Mouse (Mus musculus): ENCODE measurements at regions not wholly inside any gene's neighbourhood (a gene's known extent, or its start where the extent isn't known, plus 50 kb on each side); places are given as distances from the start of the nearest gene placed in this dataset.

- Histone ChIP-seq H3K4me1 (replicated peaks; ENCODE audit: control insufficient read depth in 2 of 2, insufficient read depth in 2 of 2, low read length in 1 of 2) (peaks cover 0 to 6% of the 10 kb centered on the region in 2 experiments; a peak in 2 of 4 replicates), H3K4me3 (ENCODE audit: insufficient read depth in 1 of 2, low read depth in 2 of 2, low read length in 2 of 2) (no peak overlapping the region), H3K9ac (replicated peaks) (no peak overlapping the region), H3K9me3 (ENCODE audit: control insufficient read depth, low read length) (no peaks in the 10 kb centered on the region), H3K27me3 (ENCODE audit: control insufficient read depth, insufficient read depth, low read length) (no peaks in the 10 kb centered on the region), H3K4me2 (ENCODE audit: low read depth) (no peak overlapping the region), H3K36me3 (replicated peaks; ENCODE audit: control insufficient read depth, insufficient read depth, low read depth) (no peaks in the 10 kb centered on the region), H3K27ac (no peak overlapping the region)
- 9% methylated on average over 2 of the region's 2 CpGs for WGBS (ENCODE audit: insufficient replicate concordance)
- ATAC-seq (ENCODE audit: insufficient read depth) (no peak), DNase-seq (ENCODE audit: low read depth in 3 of 3, low spot score in 3 of 3) (no peak)
- no peak for TF ChIP-seq CTCF (IDR thresholded peaks at IDR 0.05; ENCODE audit: low read depth)
- no peak for TF ChIP-seq EP300 (IDR thresholded peaks at IDR 0.05; ENCODE audit: low read depth)
These were observed 130.4 kb upstream of the Cadm1 start for GRCm38 (mm10) chr9:47399598-47399997.

GRCm38 (mm10) chr9:47400117-47400823 is 129.7 kb upstream of the Cadm1 start:
- TF ChIP-seq CTCF (IDR thresholded peaks at IDR 0.05; ENCODE audit: low read depth): no peak
- no peak for TF ChIP-seq EP300 (IDR thresholded peaks at IDR 0.05; ENCODE audit: low read depth)
- Histone ChIP-seq H3K27ac (no peak overlapping the region), H3K4me2 (ENCODE audit: low read depth) (no peak overlapping the region), H3K27me3 (ENCODE audit: control insufficient read depth, insufficient read depth, low read length) (no peaks in the 10 kb centered on the region), H3K4me3 (ENCODE audit: insufficient read depth in 1 of 2, low read depth in 2 of 2, low read length in 2 of 2) (no peak overlapping the region), H3K9me3 (ENCODE audit: control insufficient read depth, low read length) (no peaks in the 10 kb centered on the region), H3K36me3 (replicated peaks; ENCODE audit: control insufficient read depth, insufficient read depth, low read depth) (no peaks in the 10 kb centered on the region), H3K9ac (replicated peaks) (no peak overlapping the region), H3K4me1 (replicated peaks; ENCODE audit: control insufficient read depth in 2 of 2, insufficient read depth in 2 of 2, low read length in 1 of 2) (peaks cover 0 to 6% of the 10 kb centered on the region in 2 experiments; a peak in 2 of 4 replicates)
- DNase-seq (ENCODE audit: low read depth in 3 of 3, low spot score in 3 of 3) (peak; percentile 9 to 22 (median 17)), ATAC-seq (ENCODE audit: insufficient read depth) (peak; percentile 43; the same call in 1 of the 2 replicates)
- WGBS (ENCODE audit: insufficient replicate concordance): 15% methylated on average over 7 of the region's 7 CpGs

- 68% methylated on average over 11 of the region's 11 CpGs for WGBS (ENCODE audit: insufficient replicate concordance)
These were observed 128.5 kb upstream of the Cadm1 start for GRCm38 (mm10) chr9:47401511-47401910.

GRCm38 (mm10) chr9:47403317-47403716 is 126.7 kb upstream of the Cadm1 start:
- WGBS (ENCODE audit: insufficient replicate concordance): 75% methylated on average over 11 of the region's 11 CpGs

More at GRCm38 (mm10) chr9:47401511-47401910, 128.5 kb upstream of the Cadm1 start:
- Histone ChIP-seq H3K9me3 (ENCODE audit: control insufficient read depth, low read length) (no peaks in the 10 kb centered on the region), H3K27me3 (ENCODE audit: control insufficient read depth, insufficient read depth, low read length) (no peaks in the 10 kb centered on the region), H3K4me2 (ENCODE audit: low read depth) (no peak overlapping the region), H3K4me3 (ENCODE audit: insufficient read depth in 1 of 2, low read depth in 2 of 2, low read length in 2 of 2) (no peak overlapping the region), H3K9ac (replicated peaks) (no peak overlapping the region), H3K27ac (no peak overlapping the region), H3K4me1 (replicated peaks; ENCODE audit: control insufficient read depth in 2 of 2, insufficient read depth in 2 of 2, low read length in 1 of 2) (peaks cover 0 to 6% of the 10 kb centered on the region in 2 experiments; a peak in 2 of 4 replicates), H3K36me3 (replicated peaks; ENCODE audit: control insufficient read depth, insufficient read depth, low read depth) (no peaks in the 10 kb centered on the region)
- DNase-seq (ENCODE audit: low read depth in 3 of 3, low spot score in 3 of 3) (no peak), ATAC-seq (ENCODE audit: insufficient read depth) (no peak)
- TF ChIP-seq EP300 (IDR thresholded peaks at IDR 0.05; ENCODE audit: low read depth) (no peak), CTCF (IDR thresholded peaks at IDR 0.05; ENCODE audit: low read depth) (no peak)

GRCm38 (mm10) chr9:47404821-47405220 is 125.2 kb upstream of the Cadm1 start:
- no peak overlapping the region for H3K27ac ChIP-seq
- 33% methylated on average over 3 of the region's 3 CpGs for WGBS (ENCODE audit: insufficient replicate concordance)
- DNase-seq (ENCODE audit: low read depth in 3 of 3, low spot score in 3 of 3) (no peak), ATAC-seq (ENCODE audit: insufficient read depth) (no peak)
- TF ChIP-seq CTCF (IDR thresholded peaks at IDR 0.05; ENCODE audit: low read depth) (no peak), EP300 (IDR thresholded peaks at IDR 0.05; ENCODE audit: low read depth) (no peak)
- H3K9ac ChIP-seq (replicated peaks): no peak overlapping the region
- peaks cover 0 to 2% of the 10 kb centered on the region in 2 experiments; a peak in 1 of 4 replicates for H3K4me1 ChIP-seq (replicated peaks; ENCODE audit: control insufficient read depth in 2 of 2, insufficient read depth in 2 of 2, low read length in 1 of 2)
- H3K4me2 ChIP-seq (ENCODE audit: low read depth): no peak overlapping the region
- no peaks in the 10 kb centered on the region for H3K36me3 ChIP-seq (replicated peaks; ENCODE audit: control insufficient read depth, insufficient read depth, low read depth)
- H3K27me3 ChIP-seq (ENCODE audit: control insufficient read depth, insufficient read depth, low read length): no peaks in the 10 kb centered on the region
- H3K9me3 ChIP-seq (ENCODE audit: control insufficient read depth, low read length): no peaks in the 10 kb centered on the region
- no peak overlapping the region for H3K4me3 ChIP-seq (ENCODE audit: insufficient read depth in 1 of 2, low read depth in 2 of 2, low read length in 2 of 2)

More at GRCm38 (mm10) chr9:47403317-47403716, 126.7 kb upstream of the Cadm1 start:
- H3K27ac ChIP-seq: no peak overlapping the region
- no peak overlapping the region for H3K4me2 ChIP-seq (ENCODE audit: low read depth)
- no peak overlapping the region for H3K9ac ChIP-seq (replicated peaks)
- no peaks in the 10 kb centered on the region for H3K36me3 ChIP-seq (replicated peaks; ENCODE audit: control insufficient read depth, insufficient read depth, low read depth)
- ATAC-seq (ENCODE audit: insufficient read depth) (no peak), DNase-seq (ENCODE audit: low read depth in 3 of 3, low spot score in 3 of 3) (no peak)
- no peak overlapping the region for H3K4me3 ChIP-seq (ENCODE audit: insufficient read depth in 1 of 2, low read depth in 2 of 2, low read length in 2 of 2)
- no peaks in the 10 kb centered on the region for H3K9me3 ChIP-seq (ENCODE audit: control insufficient read depth, low read length)
- H3K27me3 ChIP-seq (ENCODE audit: control insufficient read depth, insufficient read depth, low read length): no peaks in the 10 kb centered on the region
- TF ChIP-seq EP300 (IDR thresholded peaks at IDR 0.05; ENCODE audit: low read depth) (no peak), CTCF (IDR thresholded peaks at IDR 0.05; ENCODE audit: low read depth) (no peak)
- H3K4me1 ChIP-seq (replicated peaks; ENCODE audit: control insufficient read depth in 2 of 2, insufficient read depth in 2 of 2, low read length in 1 of 2): peaks cover 0 to 6% of the 10 kb centered on the region in 2 experiments; a peak in 2 of 4 replicates
